15 mouse cellular contexts compared by ENCODE assay signal in genomic region chr13:5875478-5875877, GRCm38 (mm10).
"Had no signal": no experiment of that assay in that cellular context is flagged by ENCODE, and none has a peak within 500 bp of the region (broad histone marks: within the 10 kb centered on the region; RNA-seq: fewer than 3 reads in every experiment).

No protein-coding gene starts in this region.

- H3K4me1 ChIP-seq: liver, embryonic 13.5 days; stomach, embryonic 15.5 days had no signal

- H3K9me3 ChIP-seq: limb, embryonic 15.5 days; liver, embryonic 13.5 days; midbrain, embryonic 15.5 days; neural tube, embryonic 13.5 days; stomach, embryonic 15.5 days had no signal

- H3K27ac ChIP-seq: limb, embryonic 15.5 days; liver, embryonic 13.5 days; midbrain, embryonic 15.5 days; neural tube, embryonic 13.5 days; stomach, embryonic 15.5 days had no signal

- H3K4me3 ChIP-seq: limb, embryonic 15.5 days; liver, embryonic 13.5 days; midbrain, embryonic 15.5 days; neural tube, embryonic 13.5 days; stomach, embryonic 15.5 days had no signal

- H3K9ac ChIP-seq: limb, embryonic 15.5 days; liver, embryonic 13.5 days; lung, embryonic 14.5 days; midbrain, embryonic 15.5 days; neural tube, embryonic 13.5 days; stomach, embryonic 15.5 days had no signal

- H3K27me3 ChIP-seq: limb, embryonic 15.5 days; liver, embryonic 13.5 days; midbrain, embryonic 15.5 days; neural tube, embryonic 13.5 days; stomach, embryonic 15.5 days had no signal

- H3K36me3 ChIP-seq: limb, embryonic 15.5 days; liver, embryonic 13.5 days; midbrain, embryonic 15.5 days; neural tube, embryonic 13.5 days; stomach, embryonic 15.5 days had no signal

- DNase-seq: kidney, adult 2 months; kidney, postnatal 25 days; layer of hippocampus, adult 9-11 months; layer of hippocampus, postnatal 36 days; liver, embryonic 13.5 days; lung, embryonic 14.5 days; lung, postnatal 4 days; retina, postnatal 1 day; thymus, adult 2 months; thymus, postnatal 25 days had no signal

- H3K4me2 ChIP-seq: limb, embryonic 15.5 days; liver, embryonic 13.5 days; lung, embryonic 14.5 days; midbrain, embryonic 15.5 days; neural tube, embryonic 13.5 days; stomach, embryonic 15.5 days had no signal

- ATAC-seq: intestine, embryonic 16.5 days; midbrain, embryonic 15.5 days had no signal
